Mouse (Mus musculus) left cerebral cortex, postnatal 10 days (tissue): ENCODE data around the gene Serpina12. TPM values are rescaled to one million over a fixed set of nuclear protein-coding genes. Genes with fewer than 3 reads are reported as not detected.

Experiments used
- total RNA-seq, 2 experiments: library from RNA; stranded (reverse); gene quantifications; 2 replicates each; pipeline ENCODE4 v1.2.3; 2021

The Serpina12 gene
- total RNA-seq, 2 experiments from 2014 or later: not detected

Other genes with a start within 250 kb of the Serpina12 start
- gene Serpina1b, start 214.1 kb downstream of the Serpina12 start, total RNA-seq: under 1 TPM in 1 of 2 experiments, not detected in 1; 0.24 TPM
- not detected for gene Serpina1a, start 180.9 kb downstream of the Serpina12 start, total RNA-seq
- gene Serpina1c, start 139.6 kb downstream of the Serpina12 start, total RNA-seq: not detected
- gene Serpina1e, start 85.5 kb downstream of the Serpina12 start, total RNA-seq: not detected
- gene Serpina11, start 54.5 kb downstream of the Serpina12 start, total RNA-seq: not detected
- 1 to 10 TPM in 1 of 2 experiments, under 1 TPM in 1; 0.22 to 1.9 TPM for gene Serpina9, start 30.7 kb downstream of the Serpina12 start, total RNA-seq
- not detected for gene Serpina5, start 56.7 kb upstream of the Serpina12 start, total RNA-seq
- not detected for gene Serpina3a, start 68.3 kb upstream of the Serpina12 start, total RNA-seq
- gene Serpina3b, start 83.6 kb upstream of the Serpina12 start, total RNA-seq: not detected
- gene Serpina3c, start 109.4 kb upstream of the Serpina12 start, total RNA-seq: not detected
- gene Serpina3f, start 170.1 kb upstream of the Serpina12 start, total RNA-seq: not detected
- gene Serpina3g, start 191.8 kb upstream of the Serpina12 start, total RNA-seq: under 1 TPM; 0.36 to 0.39 TPM
- under 1 TPM in 1 of 2 experiments, not detected in 1; 0.47 TPM for gene Serpina3i, start 218.7 kb upstream of the Serpina12 start, total RNA-seq